Comparison of ENCODE assay signal across 10 mouse cellular contexts in genomic region chr2:148029751-148030612, GRCm38 (mm10). TPM values are rescaled to one million over a fixed set of nuclear protein-coding genes. Genes with fewer than 3 reads are reported as not detected.
DNase-seq lines count a peak whose midpoint lies in the region; ATAC-seq and TF ChIP-seq lines count a peak whose summit lies in the region.
"Had no signal": no experiment of that assay in that cellular context is flagged by ENCODE, and none has a peak within 500 bp of the region (broad histone marks: within the 10 kb centered on the region; RNA-seq: fewer than 3 reads in every experiment).

No protein-coding gene starts in this region.

- 0 out of 2 replicates have a peak, but pooled peaks have one; percentile 47 for ATAC-seq in forebrain, embryonic 11.5 days (replicated peaks; ENCODE audit: low FRiP score)
- no peak for ATAC-seq in forebrain, postnatal 0 days
- ATAC-seq in lung, embryonic 14.5 days (ENCODE audit: insufficient read depth): peak; percentile 67

- H3K27ac ChIP-seq in forebrain, embryonic 11.5 days (ENCODE audit: low read depth, low read length): no peak overlapping the region
- H3K27ac ChIP-seq in forebrain, postnatal 0 days (ENCODE audit: low read depth, low read length): no peak overlapping the region
- H3K27ac ChIP-seq in lung, embryonic 14.5 days (ENCODE audit: low read depth): peak overlapping the region; percentile 78
- no peak overlapping the region for H3K27ac ChIP-seq in left cerebral cortex, adult 2 months

- no peak overlapping the region for H3K4me2 ChIP-seq in forebrain, embryonic 11.5 days (ENCODE audit: low read depth, low read length, severe bottlenecking)
- no peak overlapping the region for H3K4me2 ChIP-seq in forebrain, postnatal 0 days (ENCODE audit: low read depth)
- peak overlapping the region; percentile 54 for H3K4me2 ChIP-seq in lung, embryonic 14.5 days

- 2% methylated on average over 21 of the region's 21 CpGs for WGBS in forebrain, embryonic 11.5 days
- WGBS in forebrain, postnatal 0 days: 3% methylated on average over 21 of the region's 21 CpGs
- WGBS in lung, embryonic 14.5 days: 10% methylated on average over 21 of the region's 21 CpGs

- no peaks in the 10 kb centered on the region for H3K9me3 ChIP-seq in forebrain, embryonic 11.5 days (ENCODE audit: control insufficient read depth, low read length)
- H3K9me3 ChIP-seq in forebrain, postnatal 0 days (ENCODE audit: low read length): no peaks in the 10 kb centered on the region
- no peaks in the 10 kb centered on the region for H3K9me3 ChIP-seq in lung, embryonic 14.5 days (ENCODE audit: low read depth, low read length)

- DNase-seq in forebrain, embryonic 11.5 days (ENCODE audit: low spot score): peak; percentile 59
- no peak for DNase-seq in forebrain, postnatal 0 days
- peak; percentile 18 for DNase-seq in retina, embryonic 14.5 days (ENCODE audit: low spot score)
- DNase-seq in retina, postnatal 1 day: no peak
- DNase-seq in lung, embryonic 14.5 days: no peak
- peak; percentile 68 for DNase-seq in yolk sac, embryonic 10.5 days (ENCODE audit: low spot score)
- no peak for DNase-seq in left cerebral cortex, adult 2 months (ENCODE audit: extremely low spot score in 1 of 2, low spot score in 2 of 2)
- DNase-seq in frontal cortex, postnatal 10 days (ENCODE audit: low spot score in 2 of 2): no peak
- DNase-seq: adrenal gland, postnatal 14 days had no signal

- H3K27me3 ChIP-seq in forebrain, embryonic 11.5 days (ENCODE audit: control insufficient read depth, insufficient read depth, low read length): peaks cover 89% of the 10 kb centered on the region
- peaks cover 91% of the 10 kb centered on the region for H3K27me3 ChIP-seq in forebrain, postnatal 0 days (ENCODE audit: insufficient read depth, low read length)
- peaks cover 64% of the 10 kb centered on the region for H3K27me3 ChIP-seq in lung, embryonic 14.5 days (ENCODE audit: insufficient read depth, low read length)

- no peaks in the 10 kb centered on the region for H3K4me1 ChIP-seq in forebrain, embryonic 11.5 days (replicated peaks; ENCODE audit: control insufficient read depth, insufficient read depth, low read length)
- H3K4me1 ChIP-seq in forebrain, postnatal 0 days (ENCODE audit: insufficient read depth): no peaks in the 10 kb centered on the region
- H3K4me1 ChIP-seq in lung, embryonic 14.5 days (ENCODE audit: insufficient read depth): peaks cover 4% of the 10 kb centered on the region; the same call in 1 of the 2 replicates

- H3K4me3 ChIP-seq in forebrain, embryonic 11.5 days (ENCODE audit: low read depth, low read length): no peak overlapping the region
- H3K4me3 ChIP-seq in forebrain, postnatal 0 days (ENCODE audit: low read depth, low read length): no peak overlapping the region
- H3K4me3 ChIP-seq in lung, embryonic 14.5 days (ENCODE audit: low read depth, low read length): peak overlapping the region; percentile 22
- no peak overlapping the region for H3K4me3 ChIP-seq in left cerebral cortex, adult 2 months

- intact Hi-C loops in left cerebral cortex, adult 2 months (cut with DNase I): loop anchor here (5.0 kb wide), 2 partner anchors 658 to 843 kb away; no protein-coding TSS in a partner anchor

- no peak for TF ChIP-seq CTCF in forebrain, postnatal 0 days (IDR thresholded peaks at IDR 0.05; ENCODE audit: low read depth)
- TF ChIP-seq CTCF in lung, embryonic 14.5 days (IDR thresholded peaks at IDR 0.05; ENCODE audit: low read depth): no peak
- no peak for TF ChIP-seq CTCF in left cerebral cortex, adult 2 months (IDR thresholded peaks at IDR 0.05)

- H3K9ac ChIP-seq in forebrain, embryonic 11.5 days (ENCODE audit: low read length): no peak overlapping the region
- H3K9ac ChIP-seq in forebrain, postnatal 0 days: no peak overlapping the region
- peak overlapping the region; percentile 39 for H3K9ac ChIP-seq in lung, embryonic 14.5 days

- H3K36me3 ChIP-seq in forebrain, embryonic 11.5 days (ENCODE audit: control insufficient read depth, insufficient read depth, low read length): no peaks in the 10 kb centered on the region
- H3K36me3 ChIP-seq in forebrain, postnatal 0 days (ENCODE audit: insufficient read depth): no peaks in the 10 kb centered on the region
- H3K36me3 ChIP-seq in lung, embryonic 14.5 days (ENCODE audit: insufficient read depth): no peaks in the 10 kb centered on the region

RNA-seq across cellular contexts. Expression of gene Foxa2, which starts 16.8 kb away (rescaled TPM):
- 0.15 and 0.69 TPM in 2 replicates for polyA plus RNA-seq in forebrain, embryonic 11.5 days (2014; fragmentation: Nextera tagmentation; extraction: Ambion mirVana)
- 0.48 and 0.85 TPM in 2 replicates for total RNA-seq in forebrain, postnatal 0 days (2014; rRNA removed)
- 0.26 and 0.30 TPM in 2 replicates for polyA plus RNA-seq in forebrain, postnatal 0 days (2015; fragmentation: Nextera tagmentation; extraction: Ambion mirVana)
- polyA plus RNA-seq in lung, embryonic 14.5 days (2014; fragmentation: Nextera tagmentation; extraction: Ambion mirVana): 41.5 and 43.2 TPM in 2 replicates
- total RNA-seq in left cerebral cortex, adult 2 months (2021): not detected
- polyA plus RNA-seq: gonadal fat pad, adult 2 months had no signal

Comparison
In these comparisons a context has a peak if more than half of its experiments do, and no peak if none do; other contexts are left out.
1. DNase-seq: peak in forebrain, embryonic 11.5 days (single experiment), retina, embryonic 14.5 days (single experiment) and yolk sac, embryonic 10.5 days (single experiment); none in forebrain, postnatal 0 days (single experiment), retina, postnatal 1 day (single experiment), lung, embryonic 14.5 days (single experiment), left cerebral cortex, adult 2 months (0 of 2) and frontal cortex, postnatal 10 days (0 of 2).
2. RNA of gene Foxa2, which starts 16.8 kb away (polyA plus RNA-seq): 41.5 to 43.2 TPM in lung, embryonic 14.5 days; 0.26 to 0.30 TPM in forebrain, postnatal 0 days and 0.15 to 0.69 TPM in forebrain, embryonic 11.5 days; every median in the first group is over 10 times any median in the second.